Mouse (Mus musculus) E14TG2a.4 (cell line): Measurements from ENCODE around the gene 3110001I22Rik.
"Not testable (repeated sequence)": the region's sequence is repeated elsewhere in the genome, so short reads cannot be mapped to it uniquely, and the experiment has no call there.

Experiments used
- CTCF ChIP-seq: conservative IDR thresholded peaks from 2 replicates; pipeline ENCODE4 v1.5.1; 2014; ENCODE audit warnings: low read length
- POU5F1 ChIP-seq: IDR thresholded peaks from 2 replicates; pipeline ENCODE4 v1.6.1; 2014; ENCODE audit warnings: low read length, borderline replicate concordance

GRCm38 (mm10) chr16:13638198-13638597, 33.5 kb upstream of the 3110001I22Rik start:
- TF ChIP-seq CTCF = peak; percentile 32
- not testable (repeated sequence) for TF ChIP-seq POU5F1
